Mouse (Mus musculus) intestine, embryonic 14.5 days (tissue): ENCODE data around the gene Slc7a8. TPM values are rescaled to one million over a fixed set of nuclear protein-coding genes. Genes with fewer than 3 reads are reported as not detected.

ENCODE experiments used
- ATAC-seq: fragments of 200-750 bp; cut with Nextera tagmentation; replicated peaks from 2 replicates; pipeline ENCODE4 v1.8.0; 2017; ENCODE audit warnings: low read depth, moderate number of reproducible peaks, moderate TSS enrichment, moderate library complexity; ENCODE audit not compliant: low FRiP score, low TSS enrichment
- DNase-seq: peaks from one replicate; pipeline ENCODE4 v3.0.0-alpha.2; 2018; ENCODE audit warnings: low spot score
- H3K27ac ChIP-seq: fragments of 300-500 bp; sonication (generic); 2 replicates; pipeline ENCODE4 v1.5.1; 2014; ENCODE audit warnings: low read depth, mild to moderate bottlenecking, control low read depth
- H3K27me3 ChIP-seq: fragments of 300-500 bp; sonication (generic); replicated peaks from 2 replicates; pipeline ENCODE4 v1.6.1; 2014; ENCODE audit warnings: low read length, control low read depth; ENCODE audit not compliant: control insufficient read depth, insufficient read depth
- H3K36me3 ChIP-seq: fragments of 300-500 bp; sonication (generic); 2 replicates; pipeline ENCODE4 v1.6.1; 2014; ENCODE audit warnings: low read length, control low read depth; ENCODE audit not compliant: control insufficient read depth, insufficient read depth
- H3K4me1 ChIP-seq: fragments of 300-500 bp; sonication (generic); replicated peaks from 2 replicates; pipeline ENCODE4 v1.6.1; 2014; ENCODE audit warnings: low read length, control low read depth, mixed read lengths; ENCODE audit not compliant: control insufficient read depth, insufficient read depth
- H3K4me2 ChIP-seq: fragments of 300-500 bp; sonication (generic); 2 replicates; pipeline ENCODE4 v1.6.1; 2014; ENCODE audit warnings: low read length
- H3K4me3 ChIP-seq: fragments of 300-500 bp; sonication (generic); 2 replicates; pipeline ENCODE4 v1.5.1; 2014; ENCODE audit warnings: low read depth, low read length, control low read depth, mixed read lengths
- H3K9ac ChIP-seq: fragments of 300-500 bp; sonication (generic); 2 replicates; pipeline ENCODE4 v1.6.1; 2014; ENCODE audit warnings: mild to moderate bottlenecking, low read length
- H3K9me3 ChIP-seq: fragments of 300-500 bp; sonication (generic); 2 replicates; pipeline ENCODE4 v1.6.1; 2016; ENCODE audit warnings: low read length, control low read depth; ENCODE audit not compliant: control insufficient read depth
- WGBS: fragments of 180-500 bp; shearing (Covaris S2); extraction: QIAGEN DNeasy Blood & Tissue Kit; methylation state at CpG from one replicate; pipeline ENCODE4 v1.1.7; 2014; 5-methylcytosine and 5-hydroxymethylcytosine counted together
- polyA plus RNA-seq: library from polyadenylated mRNA; unstranded; fragments of >200 nt; fragmentation: Nextera tagmentation; extraction: Ambion mirVana; gene quantifications from 2 replicates; pipeline ENCODE4 v1.2.1, GENCODE M21; 2014

Slc7a8 gene
- polyA plus RNA-seq, 1 experiment from 2014 or later = 26.7 TPM

DNA sequence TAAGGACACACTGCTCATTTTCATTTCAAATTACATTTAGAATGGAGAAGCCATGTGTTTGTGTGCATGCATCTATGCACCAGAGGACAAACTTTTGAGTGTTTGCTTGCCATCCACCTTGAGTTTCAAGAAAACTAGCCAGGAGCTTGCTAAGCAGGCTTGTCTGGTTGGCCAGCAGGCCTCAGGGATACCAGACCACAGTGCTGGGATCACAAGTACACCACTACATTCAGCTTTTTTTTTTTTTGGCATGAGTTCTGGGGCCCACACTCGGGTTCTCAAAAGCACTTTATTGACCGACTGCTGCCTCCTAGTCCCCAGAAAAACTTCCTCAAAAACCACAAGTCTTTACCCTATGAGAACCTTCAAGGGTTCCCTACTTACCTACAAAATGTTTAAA is 107.4 kb downstream of the Slc7a8 start:
- Histone ChIP-seq H3K27me3 (no peaks in the 10 kb centered on the region), H3K4me3 (no peak overlapping the region), H3K4me2 (no peak overlapping the region), H3K36me3 (peaks cover 77% of the 10 kb centered on the region), H3K27ac (no peak overlapping the region), H3K9me3 (no peaks in the 10 kb centered on the region), H3K9ac (no peak overlapping the region), H3K4me1 (no peaks in the 10 kb centered on the region)
- WGBS = 79% methylated on average over 2 of the region's 2 CpGs
- no peak for ATAC-seq
- no peak for DNase-seq

Other genes with a start within 250 kb of the Slc7a8 start
- 57.9 and 58.2 TPM in 2 replicates for gene Haus4, start 227.3 kb downstream of the Slc7a8 start, polyA plus RNA-seq
- gene Ajuba, start 204.4 kb downstream of the Slc7a8 start, polyA plus RNA-seq = 14.5 and 19.0 TPM in 2 replicates
- gene 4931414P19Rik, start 176.0 kb downstream of the Slc7a8 start, polyA plus RNA-seq = 6.6 and 7.1 TPM in 2 replicates
- 395 and 412 TPM in 2 replicates for gene Psmb5, start 163.9 kb downstream of the Slc7a8 start, polyA plus RNA-seq
- gene Psmb11, start 160.5 kb downstream of the Slc7a8 start, polyA plus RNA-seq = not detected in 2 replicates
- gene Gm17606, start 141.0 kb downstream of the Slc7a8 start, polyA plus RNA-seq = not detected in 2 replicates
- gene Cdh24, start 140.6 kb downstream of the Slc7a8 start, polyA plus RNA-seq = 4.0 and 4.9 TPM in 2 replicates
- gene 1700123O20Rik, start 95.7 kb downstream of the Slc7a8 start, polyA plus RNA-seq = 83.7 and 90.7 TPM in 2 replicates
- gene Acin1, start 95.0 kb downstream of the Slc7a8 start, polyA plus RNA-seq = 112 TPM in 2 replicates
- 0.09 and 0.12 TPM in 2 replicates for gene Gm29776, start 83.1 kb downstream of the Slc7a8 start, polyA plus RNA-seq
- gene Cebpe, start 69.8 kb downstream of the Slc7a8 start, polyA plus RNA-seq = 0.28 TPM in 1 of 2 replicates, not detected in the other
- not detected in 2 replicates for gene Rnf212b, start 32.2 kb upstream of the Slc7a8 start, polyA plus RNA-seq
- 7.4 and 10.7 TPM in 2 replicates for gene Homez, start 89.0 kb upstream of the Slc7a8 start, polyA plus RNA-seq
- gene Ppp1r3e, start 95.6 kb upstream of the Slc7a8 start, polyA plus RNA-seq = 2.9 and 4.1 TPM in 2 replicates
- gene Bcl2l2, start 101.4 kb upstream of the Slc7a8 start, polyA plus RNA-seq = 5.1 and 5.2 TPM in 2 replicates
- 0.28 TPM in 1 of 2 replicates, not detected in the other for gene Gm20521, start 101.5 kb upstream of the Slc7a8 start, polyA plus RNA-seq
- gene Pabpn1, start 110.6 kb upstream of the Slc7a8 start, polyA plus RNA-seq = 134 and 148 TPM in 2 replicates
- 32.4 and 34.2 TPM in 2 replicates for gene Slc22a17, start 131.2 kb upstream of the Slc7a8 start, polyA plus RNA-seq
- gene Efs, start 144.2 kb upstream of the Slc7a8 start, polyA plus RNA-seq = 31.4 and 31.6 TPM in 2 replicates
- gene Il25, start 150.7 kb upstream of the Slc7a8 start, polyA plus RNA-seq = 0.23 and 0.28 TPM in 2 replicates
- 3.3 and 4.6 TPM in 2 replicates for gene Cmtm5, start 154.3 kb upstream of the Slc7a8 start, polyA plus RNA-seq
- 0.22 and 0.75 TPM in 2 replicates for gene Myh6, start 185.0 kb upstream of the Slc7a8 start, polyA plus RNA-seq
- not detected in 2 replicates for gene Gm17428, start 195.0 kb upstream of the Slc7a8 start, polyA plus RNA-seq
- gene Myh7, start 212.7 kb upstream of the Slc7a8 start, polyA plus RNA-seq = 0.43 and 1.2 TPM in 2 replicates
- gene Ngdn, start 233.5 kb upstream of the Slc7a8 start, polyA plus RNA-seq = 78.5 and 80.1 TPM in 2 replicates